Mouse (Mus musculus) hindbrain, embryonic 15.5 days (tissue): Measurements from ENCODE around the gene Mapk12. TPM values are rescaled to one million over a fixed set of nuclear protein-coding genes. Genes with fewer than 3 reads are reported as not detected.
A peak's percentile ranks its signal among the peaks of the same experiment; 100 is the strongest.

Experiments used
- ATAC-seq: fragments of 200-750 bp; cut with Nextera tagmentation; 2 replicates; pipeline ENCODE4 v1.8.0; 2017; ENCODE audit warnings: low read depth, moderate number of reproducible peaks, moderate TSS enrichment; ENCODE audit not compliant: low FRiP score
- H3K27ac ChIP-seq: fragments of 300-500 bp; sonication (generic); replicated peaks from 2 replicates; pipeline ENCODE4 v1.5.1; 2015; ENCODE audit warnings: mild to moderate bottlenecking, inconsistent platforms
- H3K27me3 ChIP-seq: fragments of 300-500 bp; sonication (generic); 2 replicates; pipeline ENCODE4 v1.6.1; 2015; ENCODE audit warnings: control low read depth, inconsistent platforms
- H3K36me3 ChIP-seq: fragments of 300-500 bp; sonication (generic); 2 replicates; pipeline ENCODE4 v1.6.1; 2015; ENCODE audit warnings: control low read depth, inconsistent platforms
- H3K4me1 ChIP-seq: fragments of 300-500 bp; sonication (generic); replicated peaks from 2 replicates; pipeline ENCODE4 v1.6.1; 2015; ENCODE audit warnings: control low read depth, inconsistent platforms
- H3K4me2 ChIP-seq: fragments of 300-500 bp; sonication (generic); 2 replicates; pipeline ENCODE4 v1.6.1; 2015; ENCODE audit warnings: moderate library complexity, mild to moderate bottlenecking, inconsistent platforms
- H3K4me3 ChIP-seq: fragments of 300-500 bp; sonication (generic); 2 replicates; pipeline ENCODE4 v1.5.1; 2015; ENCODE audit warnings: mild to moderate bottlenecking, inconsistent platforms
- H3K9ac ChIP-seq: fragments of 300-500 bp; sonication (generic); 2 replicates; pipeline ENCODE4 v1.6.1; 2015; ENCODE audit warnings: inconsistent platforms
- H3K9me3 ChIP-seq: fragments of 300-500 bp; sonication (generic); 2 replicates; pipeline ENCODE4 v1.6.1; 2016; ENCODE audit warnings: control low read depth, inconsistent platforms
- WGBS: fragments of 180-500 bp; shearing (Covaris S2); methylation state at CpG from one replicate; pipeline ENCODE4 v1.1.7; 2015; 5-methylcytosine and 5-hydroxymethylcytosine counted together
- polyA plus RNA-seq: library from polyadenylated mRNA; unstranded; fragments of >200 nt; fragmentation: Nextera tagmentation; extraction: Ambion mirVana; gene quantifications from 2 replicates; pipeline ENCODE4 v1.2.1, GENCODE M21; 2015

Gene Mapk12
- polyA plus RNA-seq, 1 experiment from 2014 or later, result 4.2 TPM

DNA sequence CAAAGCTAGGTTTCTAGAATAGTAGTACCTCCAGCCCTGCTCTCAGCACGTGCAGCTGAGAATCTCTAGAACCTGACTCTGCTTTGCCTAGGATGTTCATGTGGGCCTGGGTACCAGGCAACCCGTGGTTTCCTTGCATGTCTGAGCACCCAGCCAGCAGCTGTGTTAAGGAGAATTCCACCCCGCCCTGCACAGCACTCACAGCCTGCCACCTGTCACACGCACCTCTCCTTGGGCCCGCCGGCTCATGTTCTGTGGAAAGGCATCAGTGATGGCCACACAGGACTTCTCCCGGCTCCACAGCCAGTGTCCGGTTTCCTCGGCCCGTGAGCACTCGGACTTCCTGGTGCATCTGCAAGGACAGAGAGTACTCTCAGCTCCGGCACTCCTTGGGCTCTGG lies 25.0 kb upstream of the Mapk12 start:
- peaks cover 83% of the 10 kb centered on the region for H3K36me3 ChIP-seq
- WGBS, result 94% methylated on average over 12 of the region's 12 CpGs
- H3K27ac ChIP-seq, result no peak overlapping the region
- H3K4me2 ChIP-seq, result no peak overlapping the region
- H3K9ac ChIP-seq, result no peak overlapping the region
- H3K27me3 ChIP-seq, result no peaks in the 10 kb centered on the region
- ATAC-seq, result no peak
- no peak overlapping the region for H3K4me3 ChIP-seq
- peaks cover 19% of the 10 kb centered on the region for H3K4me1 ChIP-seq
- H3K9me3 ChIP-seq, result no peaks in the 10 kb centered on the region

- Histone ChIP-seq H3K27me3 (no peaks in the 10 kb centered on the region), H3K9ac (no peak overlapping the region), H3K4me2 (no peak overlapping the region), H3K27ac (no peak overlapping the region), H3K36me3 (peaks cover 100% of the 10 kb centered on the region), H3K4me3 (no peak overlapping the region), H3K4me1 (no peaks in the 10 kb centered on the region), H3K9me3 (no peaks in the 10 kb centered on the region)
- WGBS, result 94% methylated on average over 9 of the region's 9 CpGs
- no peak for ATAC-seq
These were observed 20.9 kb upstream of the Mapk12 start for GRCm38 (mm10) chr15:89161397-89161796.

GRCm38 (mm10) chr15:89158516-89158915 lies 18.0 kb upstream of the Mapk12 start:
- H3K4me1 ChIP-seq, result no peaks in the 10 kb centered on the region
- H3K36me3 ChIP-seq, result peaks cover 97% of the 10 kb centered on the region
- H3K27me3 ChIP-seq, result no peaks in the 10 kb centered on the region
- H3K9me3 ChIP-seq, result no peaks in the 10 kb centered on the region
- no peak for ATAC-seq
- no peak overlapping the region for H3K4me2 ChIP-seq
- no peak overlapping the region for H3K27ac ChIP-seq
- H3K4me3 ChIP-seq, result no peak overlapping the region
- H3K9ac ChIP-seq, result no peak overlapping the region
- 94% methylated on average over 16 of the region's 16 CpGs for WGBS

DNA sequence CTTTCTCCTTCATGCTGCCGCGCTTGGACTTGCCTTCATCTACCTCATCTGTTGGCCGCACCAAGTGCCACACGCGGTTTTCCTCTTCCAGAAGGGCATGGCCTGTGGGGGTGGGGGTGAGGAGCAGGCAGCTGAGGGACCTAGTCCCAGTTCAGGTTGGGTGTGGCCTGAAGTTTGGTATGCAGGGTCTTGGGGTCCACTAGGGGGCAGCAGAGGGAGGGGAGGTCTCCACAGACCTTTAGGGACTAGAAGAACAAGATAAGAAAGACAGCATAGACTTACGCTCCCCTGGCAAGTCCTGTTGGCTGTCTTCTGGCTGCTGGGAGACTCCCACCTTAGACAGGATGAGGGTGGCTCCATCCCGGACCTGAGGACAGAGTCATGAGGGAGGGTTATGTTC lies 17.5 kb upstream of the Mapk12 start:
- Histone ChIP-seq H3K9ac (no peak overlapping the region), H3K9me3 (no peaks in the 10 kb centered on the region), H3K36me3 (peaks cover 92% of the 10 kb centered on the region), H3K4me2 (no peak overlapping the region), H3K4me3 (no peak overlapping the region), H3K27ac (no peak overlapping the region), H3K27me3 (no peaks in the 10 kb centered on the region), H3K4me1 (no peaks in the 10 kb centered on the region)
- 74% methylated on average over 7 of the region's 7 CpGs for WGBS
- no peak for ATAC-seq

- H3K9me3 ChIP-seq, result no peaks in the 10 kb centered on the region
- H3K27me3 ChIP-seq, result no peaks in the 10 kb centered on the region
- H3K9ac ChIP-seq, result 0 out of 2 replicates have a peak overlapping the region, but pooled peaks have one; percentile 7
- H3K36me3 ChIP-seq, result peaks cover 35% of the 10 kb centered on the region
- H3K4me2 ChIP-seq, result no peak overlapping the region
- ATAC-seq, result no peak
- H3K4me1 ChIP-seq, result peaks cover 33% of the 10 kb centered on the region
- no peak overlapping the region for H3K4me3 ChIP-seq
- peak overlapping the region; percentile 57 for H3K27ac ChIP-seq
These were observed 11.8 kb upstream of the Mapk12 start for GRCm38 (mm10) chr15:89152312-89152711.

GRCm38 (mm10) chr15:89150041-89150390 lies 9.5 kb upstream of the Mapk12 start:
- H3K36me3 ChIP-seq, result peaks cover 12% of the 10 kb centered on the region
- H3K27ac ChIP-seq, result peak overlapping the region; percentile 91
- H3K9me3 ChIP-seq, result no peaks in the 10 kb centered on the region
- WGBS, result 5% methylated on average over 13 of the region's 13 CpGs
- no peak for ATAC-seq
- peak overlapping the region; percentile 82 for H3K9ac ChIP-seq
- peaks cover 49% of the 10 kb centered on the region for H3K4me1 ChIP-seq
- peak overlapping the region; percentile 82 for H3K4me3 ChIP-seq
- H3K4me2 ChIP-seq, result peak overlapping the region; percentile 85
- H3K27me3 ChIP-seq, result no peaks in the 10 kb centered on the region

- peak within 1 kb of the TSS; percentile 82 for H3K9ac ChIP-seq
- H3K27ac ChIP-seq, result peak within 1 kb of the TSS; percentile 91
- peaks cover 49% of the 10 kb centered on the region for H3K4me1 ChIP-seq
- H3K27me3 ChIP-seq, result no peaks in the 10 kb centered on the region
- under 1% methylated on average over 41 of the region's 61 CpGs for whole genome bisulfite sequencing
- peak; percentile 70 for ATAC-seq
- peak within 1 kb of the TSS; percentile 85 for H3K4me2 ChIP-seq
- H3K4me3 ChIP-seq, result peak within 1 kb of the TSS; percentile 82
- no peaks in the 10 kb centered on the region for H3K9me3 ChIP-seq
- H3K36me3 ChIP-seq, result peaks cover 7% of the 10 kb centered on the region
These were observed 9.0 kb upstream of the Mapk12 start, which contains the start of gene Mapk11 for GRCm38 (mm10) chr15:89149271-89150040. Mapk11 (minus strand) TSS chr15:89149628.

- peaks cover 49% of the 10 kb centered on the region for H3K4me1 ChIP-seq
- 3% methylated on average over 23 of the region's 25 CpGs for WGBS
- peak overlapping the region; percentile 82 for H3K9ac ChIP-seq
- H3K4me2 ChIP-seq, result peak overlapping the region; percentile 85
- no peaks in the 10 kb centered on the region for H3K9me3 ChIP-seq
- ATAC-seq, result no peak
- no peaks in the 10 kb centered on the region for H3K36me3 ChIP-seq
- H3K27ac ChIP-seq, result peak overlapping the region; percentile 91
- peak overlapping the region; percentile 82 for H3K4me3 ChIP-seq
- H3K27me3 ChIP-seq, result no peaks in the 10 kb centered on the region
These were observed 8.2 kb upstream of the Mapk12 start for GRCm38 (mm10) chr15:89148496-89149270.

- Histone ChIP-seq H3K4me1 (peaks cover 49% of the 10 kb centered on the region), H3K27me3 (no peaks in the 10 kb centered on the region), H3K9me3 (no peaks in the 10 kb centered on the region), H3K27ac (peak overlapping the region; percentile 91; the same call in 1 of the 2 replicates), H3K9ac (peak overlapping the region; percentile 61), H3K4me2 (peak overlapping the region; percentile 85), H3K4me3 (peak overlapping the region; percentile 82), H3K36me3 (no peaks in the 10 kb centered on the region)
- ATAC-seq, result no peak
- 44% methylated on average over 4 of the region's 4 CpGs for WGBS
These were observed 7.4 kb upstream of the Mapk12 start for GRCm38 (mm10) chr15:89147895-89148294.

DNA sequence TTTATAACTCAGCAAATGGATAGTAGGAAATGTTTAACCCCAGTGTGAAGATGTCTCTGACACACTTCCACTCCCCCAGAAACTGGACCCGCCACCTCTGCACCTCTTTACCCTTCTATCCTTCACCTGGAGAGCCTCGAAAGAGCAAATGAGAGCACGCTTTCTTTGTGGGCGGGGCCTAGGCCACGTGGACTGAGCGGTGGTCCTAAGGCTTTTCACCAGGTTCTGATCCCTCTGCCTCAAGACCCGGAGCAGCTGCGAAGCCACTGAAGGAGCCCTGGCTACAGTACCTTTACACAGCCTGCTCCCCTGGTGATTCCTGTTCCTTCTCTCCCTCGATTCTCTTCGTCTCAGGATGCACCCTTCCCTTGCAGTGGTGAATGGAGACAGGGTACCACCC lies 7.0 kb upstream of the Mapk12 start:
- Histone ChIP-seq H3K27me3 (no peaks in the 10 kb centered on the region), H3K9me3 (no peaks in the 10 kb centered on the region), H3K27ac (peak overlapping the region; percentile 82), H3K4me1 (peaks cover 49% of the 10 kb centered on the region), H3K9ac (peak overlapping the region; percentile 61; the same call in 1 of the 2 replicates), H3K4me3 (peak overlapping the region; percentile 82), H3K36me3 (no peaks in the 10 kb centered on the region), H3K4me2 (peak overlapping the region; percentile 85)
- ATAC-seq, result no peak
- 17% methylated on average over 10 of the region's 10 CpGs for WGBS

- H3K4me3 ChIP-seq, result peak overlapping the region; percentile 82
- H3K36me3 ChIP-seq, result no peaks in the 10 kb centered on the region
- peaks cover 45% of the 10 kb centered on the region for H3K4me1 ChIP-seq
- peak overlapping the region; percentile 61 for H3K9ac ChIP-seq
- peak overlapping the region; percentile 82 for H3K27ac ChIP-seq
- ATAC-seq, result no peak
- peak overlapping the region; percentile 85 for H3K4me2 ChIP-seq
- WGBS, result 10% methylated on average over 14 of the region's 16 CpGs
- no peaks in the 10 kb centered on the region for H3K9me3 ChIP-seq
- H3K27me3 ChIP-seq, result no peaks in the 10 kb centered on the region
These were observed 6.5 kb upstream of the Mapk12 start for GRCm38 (mm10) chr15:89147024-89147423.

- 2% methylated on average over 27 of the region's 27 CpGs for WGBS
- H3K4me2 ChIP-seq, result peak overlapping the region; percentile 85
- peaks cover 44% of the 10 kb centered on the region for H3K4me1 ChIP-seq
- no peaks in the 10 kb centered on the region for H3K36me3 ChIP-seq
- no peaks in the 10 kb centered on the region for H3K9me3 ChIP-seq
- peak; percentile 59 for ATAC-seq
- H3K4me3 ChIP-seq, result peak overlapping the region; percentile 82
- peak overlapping the region; percentile 61 for H3K9ac ChIP-seq
- no peaks in the 10 kb centered on the region for H3K27me3 ChIP-seq
- peak overlapping the region; percentile 82 for H3K27ac ChIP-seq
These were observed 6.0 kb upstream of the Mapk12 start for GRCm38 (mm10) chr15:89146537-89146936.
